Mouse (Mus musculus): ENCODE measurements at regions not wholly inside any gene's neighbourhood (a gene's known extent, or its start where the extent isn't known, plus 50 kb on each side); places are given as distances from the start of the nearest gene placed in this dataset.

- Histone ChIP-seq H3ac (ENCODE audit: control insufficient read depth, insufficient read length) (no peak overlapping the region), H3K4me3 (no peak overlapping the region), H3K4me2 (ENCODE audit: low read depth) (no peak overlapping the region)
Measured at GRCm38 (mm10) chr11:19143267-19144000, 124.6 kb upstream of the Meis1 start.

GRCm38 (mm10) chr11:19144506-19144905 lies 125.7 kb upstream of the Meis1 start:
- H3K36me3 ChIP-seq (ENCODE audit: control insufficient read depth, insufficient read depth) = no peaks in the 10 kb centered on the region
- H3K27me3 ChIP-seq (ENCODE audit: control insufficient read depth, insufficient read depth, insufficient read length) = no peaks in the 10 kb centered on the region
- H3K4me2 ChIP-seq (ENCODE audit: low read depth) = no peak overlapping the region
- no peak for TF ChIP-seq POLR2A (IDR thresholded peaks at IDR 0.05; ENCODE audit: insufficient read length, low read depth)
- TF ChIP-seq SRF (IDR thresholded peaks at IDR 0.05; ENCODE audit: control insufficient read depth, insufficient read length, low read depth) = no peak
- no peak for TF ChIP-seq MAX (IDR thresholded peaks at IDR 0.05; ENCODE audit: low read depth)
- TF ChIP-seq TCF12 (IDR thresholded peaks at IDR 0.05; ENCODE audit: insufficient read depth, poor library complexity, severe bottlenecking) = no peak
- TF ChIP-seq E2F4 (IDR thresholded peaks at IDR 0.05; ENCODE audit: insufficient read depth) = no peak
- TF ChIP-seq TCF3 (IDR thresholded peaks at IDR 0.05; ENCODE audit: insufficient read length, low read depth) = no peak
- no peak for TF ChIP-seq CEBPB (IDR thresholded peaks at IDR 0.05; ENCODE audit: insufficient read depth, poor library complexity, severe bottlenecking)
- no peak for TF ChIP-seq USF1 (IDR thresholded peaks at IDR 0.05; ENCODE audit: low read depth)
- TF ChIP-seq MYOD1 (IDR thresholded peaks at IDR 0.05; ENCODE audit: control insufficient read depth in 1 of 3, insufficient read length in 2 of 3, low read depth in 2 of 3) = no peak
- no peak for TF ChIP-seq MYOG (IDR thresholded peaks at IDR 0.05; ENCODE audit: control insufficient read depth in 1 of 3, insufficient read depth in 1 of 3, insufficient read length in 2 of 3, low read depth in 2 of 3)
- no peak for TF ChIP-seq POLR2AphosphoS2 (IDR thresholded peaks at IDR 0.05; ENCODE audit: insufficient read length, low read depth)
- no peak for TF ChIP-seq REST (IDR thresholded peaks at IDR 0.05; ENCODE audit: insufficient read depth, insufficient read length)
- no peak overlapping the region for H3K4me3 ChIP-seq
- H3K79me2 ChIP-seq (ENCODE audit: control insufficient read depth, insufficient read depth) = no peaks in the 10 kb centered on the region
- no peak overlapping the region for H3ac ChIP-seq (ENCODE audit: control insufficient read depth, insufficient read length)

More at GRCm38 (mm10) chr11:19143267-19144000, 124.6 kb upstream of the Meis1 start:
- Histone ChIP-seq H3K79me2 (ENCODE audit: control insufficient read depth, insufficient read depth) (no peaks in the 10 kb centered on the region), H3K27me3 (ENCODE audit: control insufficient read depth, insufficient read depth, insufficient read length) (no peaks in the 10 kb centered on the region), H3K36me3 (ENCODE audit: control insufficient read depth, insufficient read depth) (no peaks in the 10 kb centered on the region)
- TF ChIP-seq SRF (IDR thresholded peaks at IDR 0.05; ENCODE audit: control insufficient read depth, insufficient read length, low read depth) = no peak
- TF ChIP-seq POLR2A (IDR thresholded peaks at IDR 0.05; ENCODE audit: insufficient read length, low read depth) = no peak
- TF ChIP-seq CEBPB (IDR thresholded peaks at IDR 0.05; ENCODE audit: insufficient read depth, poor library complexity, severe bottlenecking) = no peak

- Histone ChIP-seq H3K4me2 (ENCODE audit: low read depth) (no peak overlapping the region), H3ac (ENCODE audit: control insufficient read depth, insufficient read length) (no peak overlapping the region), H3K36me3 (ENCODE audit: control insufficient read depth, insufficient read depth) (no peaks in the 10 kb centered on the region), H3K27me3 (ENCODE audit: control insufficient read depth, insufficient read depth, insufficient read length) (no peaks in the 10 kb centered on the region), H3K4me3 (no peak overlapping the region), H3K79me2 (ENCODE audit: control insufficient read depth, insufficient read depth) (no peaks in the 10 kb centered on the region)
- no peak for TF ChIP-seq TCF3 (IDR thresholded peaks at IDR 0.05; ENCODE audit: insufficient read length, low read depth)
- TF ChIP-seq TCF12 (IDR thresholded peaks at IDR 0.05; ENCODE audit: insufficient read depth, poor library complexity, severe bottlenecking) = no peak
- TF ChIP-seq MAX (IDR thresholded peaks at IDR 0.05; ENCODE audit: low read depth) = no peak
- TF ChIP-seq USF1 (IDR thresholded peaks at IDR 0.05; ENCODE audit: low read depth) = no peak
- no peak for TF ChIP-seq POLR2A (IDR thresholded peaks at IDR 0.05; ENCODE audit: insufficient read length, low read depth)
- TF ChIP-seq REST (IDR thresholded peaks at IDR 0.05; ENCODE audit: insufficient read depth, insufficient read length) = no peak
- no peak for TF ChIP-seq SRF (IDR thresholded peaks at IDR 0.05; ENCODE audit: control insufficient read depth, insufficient read length, low read depth)
- no peak for TF ChIP-seq MYOD1 (IDR thresholded peaks at IDR 0.05; ENCODE audit: control insufficient read depth in 1 of 3, insufficient read length in 2 of 3, low read depth in 2 of 3)
- TF ChIP-seq CEBPB (IDR thresholded peaks at IDR 0.05; ENCODE audit: insufficient read depth, poor library complexity, severe bottlenecking) = no peak
- TF ChIP-seq POLR2AphosphoS2 (IDR thresholded peaks at IDR 0.05; ENCODE audit: insufficient read length, low read depth) = no peak
- no peak for TF ChIP-seq MYOG (IDR thresholded peaks at IDR 0.05; ENCODE audit: control insufficient read depth in 1 of 3, insufficient read depth in 1 of 3, insufficient read length in 2 of 3, low read depth in 2 of 3)
- no peak for TF ChIP-seq E2F4 (IDR thresholded peaks at IDR 0.05; ENCODE audit: insufficient read depth)
Measured at GRCm38 (mm10) chr11:19145263-19145662, 126.5 kb upstream of the Meis1 start.

GRCm38 (mm10) chr11:19145991-19146390 lies 127.2 kb upstream of the Meis1 start:
- H3K4me3 ChIP-seq = no peak overlapping the region
- no peaks in the 10 kb centered on the region for H3K36me3 ChIP-seq (ENCODE audit: control insufficient read depth, insufficient read depth)
- TF ChIP-seq REST (IDR thresholded peaks at IDR 0.05; ENCODE audit: insufficient read depth, insufficient read length) = no peak
- no peak for TF ChIP-seq TCF3 (IDR thresholded peaks at IDR 0.05; ENCODE audit: insufficient read length, low read depth)
- no peak for TF ChIP-seq SRF (IDR thresholded peaks at IDR 0.05; ENCODE audit: control insufficient read depth, insufficient read length, low read depth)
- H3K27me3 ChIP-seq (ENCODE audit: control insufficient read depth, insufficient read depth, insufficient read length) = no peaks in the 10 kb centered on the region
- no peak overlapping the region for H3ac ChIP-seq (ENCODE audit: control insufficient read depth, insufficient read length)
- H3K4me2 ChIP-seq (ENCODE audit: low read depth) = no peak overlapping the region
- no peaks in the 10 kb centered on the region for H3K79me2 ChIP-seq (ENCODE audit: control insufficient read depth, insufficient read depth)

GRCm38 (mm10) chr11:19151026-19151425 lies 132.2 kb upstream of the Meis1 start:
- Histone ChIP-seq H3K36me3 (ENCODE audit: control insufficient read depth, insufficient read depth) (no peaks in the 10 kb centered on the region), H3K27me3 (ENCODE audit: control insufficient read depth, insufficient read depth, insufficient read length) (no peaks in the 10 kb centered on the region), H3K4me3 (no peak overlapping the region), H3K4me2 (ENCODE audit: low read depth) (no peak overlapping the region), H3ac (ENCODE audit: control insufficient read depth, insufficient read length) (no peak overlapping the region), H3K79me2 (ENCODE audit: control insufficient read depth, insufficient read depth) (no peaks in the 10 kb centered on the region)
- TF ChIP-seq POLR2AphosphoS2 (IDR thresholded peaks at IDR 0.05; ENCODE audit: insufficient read length, low read depth) (no peak), POLR2A (IDR thresholded peaks at IDR 0.05; ENCODE audit: insufficient read length, low read depth) (no peak), REST (IDR thresholded peaks at IDR 0.05; ENCODE audit: insufficient read depth, insufficient read length) (no peak), TCF12 (IDR thresholded peaks at IDR 0.05; ENCODE audit: insufficient read depth, poor library complexity, severe bottlenecking) (no peak), USF1 (IDR thresholded peaks at IDR 0.05; ENCODE audit: low read depth) (no peak), MYOD1 (IDR thresholded peaks at IDR 0.05; ENCODE audit: control insufficient read depth in 1 of 3, insufficient read length in 2 of 3, low read depth in 2 of 3) (no peak), MAX (IDR thresholded peaks at IDR 0.05; ENCODE audit: low read depth) (no peak), CEBPB (IDR thresholded peaks at IDR 0.05; ENCODE audit: insufficient read depth, poor library complexity, severe bottlenecking) (no peak), SRF (IDR thresholded peaks at IDR 0.05; ENCODE audit: control insufficient read depth, insufficient read length, low read depth) (no peak), TCF3 (IDR thresholded peaks at IDR 0.05; ENCODE audit: insufficient read length, low read depth) (no peak), E2F4 (IDR thresholded peaks at IDR 0.05; ENCODE audit: insufficient read depth) (no peak)
